Mouse (Mus musculus): ENCODE results near the gene Dock7.

Dock7 gene

DNA sequence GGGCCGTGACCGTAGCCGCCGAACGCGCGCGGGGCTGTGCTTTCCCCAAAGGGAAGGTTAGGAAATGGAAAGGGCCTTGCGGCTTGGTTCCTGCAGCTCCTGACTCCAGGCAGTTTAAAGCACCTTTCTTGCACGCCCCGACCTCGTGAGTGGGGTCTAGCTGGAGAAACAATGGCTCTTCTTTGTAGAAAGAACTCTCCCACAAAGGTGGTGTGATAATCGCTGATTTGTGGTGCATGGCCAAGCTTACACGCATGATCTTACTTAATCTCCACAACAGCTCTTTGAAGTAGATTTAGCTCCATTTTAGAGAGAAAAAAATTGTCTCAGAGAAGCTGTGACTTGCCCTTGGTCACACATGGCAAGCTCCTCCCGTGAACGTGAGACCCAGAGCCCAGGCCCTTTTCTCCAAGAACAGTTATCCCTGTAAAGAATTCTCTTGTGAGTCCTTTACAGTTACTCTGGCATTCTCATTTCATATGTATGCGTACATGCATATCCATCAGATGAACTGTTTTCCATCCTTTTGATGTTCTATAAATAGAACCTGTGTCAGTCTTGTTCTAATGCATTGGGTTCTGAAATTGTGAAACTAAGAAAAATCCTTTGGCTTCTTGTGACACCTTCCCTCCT is 524 bp upstream of the Dock7 start:
- DNase-seq, result no peak

DNA sequence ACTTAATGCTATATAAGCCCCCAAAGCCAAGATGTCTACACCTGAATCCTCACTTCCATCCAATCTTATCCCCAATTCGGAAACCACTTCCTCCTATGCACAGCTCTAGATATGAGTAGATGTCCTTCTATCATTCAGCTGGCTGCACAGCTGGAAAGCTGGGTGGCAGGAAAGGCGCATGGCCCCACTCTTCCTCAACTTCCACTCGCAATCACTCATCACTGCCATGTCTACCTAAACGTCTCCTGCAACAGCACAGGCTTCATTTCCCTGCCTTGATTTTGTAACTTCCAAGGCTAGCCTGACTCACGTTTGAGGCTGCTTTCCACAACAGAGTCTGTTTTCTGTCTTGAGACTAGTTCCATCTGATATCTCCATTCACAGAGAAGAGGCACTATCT is 1.7 kb downstream of the Dock7 start:
- DNase-seq, result no peak

DNA sequence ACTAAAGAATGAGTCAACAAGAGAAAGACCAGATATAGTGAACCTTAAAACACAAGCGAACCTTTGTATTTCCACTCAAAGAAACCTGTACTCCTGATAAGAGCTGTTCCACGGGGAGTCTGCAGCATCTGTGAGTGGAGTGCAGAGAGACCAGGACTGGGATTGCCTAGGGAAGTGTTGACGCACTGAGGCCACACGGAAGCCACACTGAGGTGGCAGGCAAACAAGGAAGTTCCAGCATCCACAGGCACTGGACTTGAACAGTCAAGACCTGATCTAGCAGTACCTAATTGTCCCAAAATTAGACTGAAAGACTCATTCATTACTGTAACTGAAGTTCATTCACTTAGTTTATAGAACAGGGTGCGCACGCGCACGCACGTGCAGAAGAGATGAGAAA is 4.9 kb downstream of the Dock7 start:
- DNase-seq, result no peak

DNA sequence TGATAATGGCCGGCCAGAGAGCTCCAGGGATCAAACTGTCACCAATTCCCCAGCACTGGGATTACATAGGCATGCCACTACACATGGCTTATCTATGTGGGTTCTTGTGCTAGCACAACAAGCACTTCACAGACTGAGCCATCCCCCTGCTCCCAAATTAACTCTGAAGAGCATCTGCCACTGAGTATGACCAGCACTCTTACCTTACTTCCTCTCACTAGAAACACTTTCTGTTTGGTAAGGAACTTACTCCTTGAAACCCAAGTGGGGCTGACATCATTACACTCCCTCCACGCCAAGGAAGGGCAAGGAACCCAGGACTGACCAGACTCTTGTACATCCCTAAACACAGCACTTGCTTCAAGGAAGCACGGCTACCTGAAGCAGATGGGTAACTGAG is 9.0 kb downstream of the Dock7 start:
- DNase-seq, result no peak

DNA sequence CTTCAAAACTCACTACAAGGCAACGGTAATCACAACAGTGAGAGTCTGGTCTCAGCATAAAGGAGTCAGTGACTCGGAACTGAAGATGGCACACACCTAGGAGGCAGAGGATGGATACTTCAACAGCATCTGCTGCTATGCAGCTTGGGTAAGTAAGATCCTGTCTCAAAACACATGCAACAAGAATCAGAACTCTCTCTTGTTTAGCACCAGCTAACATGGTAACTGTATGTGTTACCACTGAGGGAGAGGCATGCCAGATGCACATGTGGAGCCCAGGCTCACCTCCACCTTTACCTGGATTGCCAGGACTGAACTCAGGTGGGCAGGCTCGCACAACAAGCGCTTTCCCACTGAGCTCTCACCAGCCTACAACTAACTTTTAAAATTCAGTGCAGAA is 11.9 kb downstream of the Dock7 start:
- DNase-seq, result no peak

DNA sequence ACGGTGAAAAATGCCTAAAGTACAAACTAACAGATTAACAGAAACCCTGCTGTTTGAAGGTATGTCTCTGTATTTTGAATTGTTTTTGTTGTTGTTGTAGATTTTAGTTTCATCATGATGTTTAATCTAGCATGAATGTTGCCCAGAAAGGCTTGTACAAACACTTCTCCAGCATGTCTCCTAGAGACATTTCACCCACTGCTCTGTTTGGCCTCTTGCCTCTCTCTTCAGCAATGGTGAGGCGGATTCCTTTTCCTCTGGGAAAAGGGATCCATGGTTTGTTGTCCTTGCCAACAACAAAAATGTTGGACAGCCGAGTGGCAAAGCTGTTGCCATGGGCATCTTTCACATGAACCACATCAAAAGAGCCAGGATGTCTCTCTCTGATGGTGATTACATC is 17.9 kb downstream of the Dock7 start:
- no peak for DNase-seq

DNA sequence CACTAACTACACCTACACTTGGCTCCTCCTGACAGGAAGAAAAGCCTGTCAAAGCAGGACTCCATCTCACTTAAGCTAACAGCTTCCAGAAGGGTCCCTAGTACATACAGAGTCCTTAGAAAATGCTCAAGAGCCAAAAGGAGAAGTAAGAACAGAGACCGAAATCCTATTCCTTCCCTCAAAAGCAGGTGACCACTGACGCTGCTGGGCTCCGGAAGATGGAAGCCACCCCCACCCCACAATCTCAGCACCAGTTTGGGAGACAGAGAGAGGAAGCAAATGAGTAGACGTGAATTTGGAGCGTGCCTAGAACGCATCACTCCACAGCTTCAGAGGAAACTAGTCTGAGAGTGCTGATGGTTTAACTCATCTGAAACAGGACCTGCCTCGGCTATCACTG is 20.0 kb downstream of the Dock7 start:
- DNase-seq, result no peak

DNA sequence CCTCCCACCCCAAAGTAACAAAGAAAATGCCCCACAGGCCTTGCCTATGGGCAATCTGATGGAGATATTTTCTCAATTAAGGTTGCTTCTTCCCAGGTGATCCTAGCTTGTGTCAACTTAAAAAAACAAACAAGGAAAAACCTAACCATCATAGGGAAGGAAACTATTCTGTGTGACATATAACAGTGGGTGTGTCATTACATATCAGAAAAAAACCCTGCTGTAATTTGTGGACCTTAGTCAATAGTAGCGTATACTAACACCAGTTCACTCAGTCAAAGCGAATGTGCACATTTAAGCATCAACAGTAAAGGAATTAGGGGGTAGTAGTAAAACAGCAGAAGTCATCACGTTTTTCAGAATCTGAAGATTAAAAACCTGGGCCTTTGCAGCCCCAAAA is 28.9 kb downstream of the Dock7 start:
- no peak for DNase-seq

DNA sequence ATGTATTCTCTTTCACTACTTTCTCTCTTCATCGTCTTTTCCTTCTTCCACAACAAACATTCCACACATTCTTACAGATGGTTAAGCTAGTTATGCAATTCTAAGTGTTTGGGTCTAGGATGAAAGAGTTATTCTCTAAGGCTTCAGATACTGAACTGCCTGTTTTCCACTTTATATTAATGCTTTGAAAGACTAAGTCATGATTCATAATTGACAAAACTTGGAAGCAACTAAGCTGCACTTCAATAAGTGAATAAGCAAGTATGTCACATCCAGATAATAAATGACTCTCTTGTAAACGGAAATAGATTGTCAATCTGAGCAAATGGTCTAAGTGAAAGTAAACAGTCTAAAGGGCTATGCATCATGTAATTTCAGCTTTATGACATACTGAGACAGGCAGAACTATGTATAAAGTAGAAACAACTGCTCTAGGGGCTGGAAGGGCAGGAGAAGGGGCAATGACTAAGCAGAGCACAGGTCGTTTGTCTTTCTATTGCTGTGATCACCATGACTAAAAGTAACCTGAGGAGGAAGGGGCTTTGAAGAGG is 29.5 kb downstream of the Dock7 start:
- DNase-seq, result no peak

DNA sequence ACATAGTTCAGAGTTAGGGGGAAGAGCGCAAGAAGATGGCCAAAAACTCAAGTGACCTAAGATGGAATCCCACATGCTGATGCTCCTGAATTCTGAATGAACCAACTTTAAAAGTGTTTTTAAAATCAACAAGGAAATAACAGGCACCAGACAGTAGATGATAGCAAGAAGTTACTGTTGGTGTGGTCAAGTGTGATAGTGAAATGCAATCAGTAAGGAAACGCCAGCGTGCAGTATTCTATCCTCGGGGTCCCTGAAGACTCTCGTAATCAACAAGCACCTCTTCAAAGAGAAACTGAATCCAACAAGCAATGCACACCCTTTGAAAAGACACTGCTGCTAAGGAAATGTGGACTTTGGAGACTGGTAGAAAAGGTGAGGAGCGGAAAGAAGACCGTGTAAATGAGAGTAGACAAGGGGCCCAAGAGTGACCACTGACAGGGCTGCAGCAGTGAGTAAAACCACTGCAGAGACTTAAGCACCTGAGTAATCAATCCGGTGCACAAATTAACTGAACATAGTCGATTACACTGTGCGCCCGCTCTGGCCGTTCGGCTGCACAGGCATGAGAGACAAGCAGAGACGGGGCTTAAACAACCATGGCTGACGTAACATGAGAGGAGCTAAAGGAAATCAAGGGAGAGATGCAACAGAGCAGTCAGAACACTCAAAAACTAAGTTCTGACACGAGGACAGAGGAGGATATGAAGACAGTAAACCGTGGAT is 32.8 kb downstream of the Dock7 start:
- DNase-seq, result no peak

DNA sequence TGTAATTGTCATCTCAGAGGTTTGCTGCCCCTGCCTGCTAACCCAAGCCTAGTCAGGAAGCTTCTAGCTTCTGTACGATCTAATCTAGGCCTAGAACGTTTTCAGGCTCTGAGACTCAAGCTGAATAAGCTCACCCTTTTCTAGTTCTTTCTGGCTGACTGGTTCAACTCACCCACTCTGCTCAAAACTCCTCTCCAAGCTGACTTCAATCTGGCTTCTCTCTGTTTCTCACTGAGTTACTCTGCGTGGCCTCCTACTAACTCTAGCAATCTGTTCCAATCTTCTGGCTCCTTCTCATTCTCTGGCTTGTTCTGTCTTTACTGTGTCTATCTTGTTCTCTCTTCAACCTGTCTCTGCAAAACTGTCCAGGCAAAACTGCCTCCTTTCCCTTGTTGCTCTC is 36.9 kb downstream of the Dock7 start:
- no peak for DNase-seq

DNA sequence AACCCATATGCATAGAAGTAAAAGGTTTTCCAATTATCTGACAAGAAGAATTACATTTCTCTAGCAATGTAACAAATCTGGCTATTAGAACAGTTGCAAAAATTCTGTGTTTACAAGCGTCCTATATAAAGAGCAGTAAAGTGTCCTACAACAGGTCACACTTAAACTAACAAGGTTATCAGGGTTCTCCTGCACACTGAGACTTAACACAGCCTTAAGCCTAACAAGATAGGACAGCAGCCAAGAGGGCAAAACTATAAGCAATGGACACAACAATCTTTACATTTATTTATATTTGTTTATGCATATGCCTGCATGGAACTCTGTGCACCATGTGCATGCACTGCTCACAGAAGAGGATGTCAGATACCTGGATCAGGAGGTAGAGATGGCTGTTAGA is 39.5 kb downstream of the Dock7 start:
- no peak for DNase-seq

DNA sequence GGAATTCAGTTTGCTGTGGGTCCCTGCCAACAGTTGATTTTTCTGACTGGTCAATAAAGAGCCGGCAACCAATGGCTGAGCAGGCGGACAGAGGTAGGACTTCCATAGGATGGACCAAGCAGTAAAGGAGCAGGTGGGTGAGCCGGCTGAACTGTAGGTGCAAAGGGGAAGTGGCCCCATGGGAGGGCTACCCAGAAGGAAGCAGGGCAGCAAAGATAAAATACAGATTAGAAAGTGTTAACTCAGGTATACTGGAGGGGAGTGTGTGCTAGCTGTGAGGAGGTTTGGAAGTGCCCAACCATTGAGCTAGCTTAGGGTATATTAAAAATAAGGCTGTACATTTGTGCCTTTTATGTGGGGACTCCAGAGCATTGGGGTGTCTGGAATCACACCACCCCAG is 42.7 kb downstream of the Dock7 start:
- no peak for DNase-seq

DNA sequence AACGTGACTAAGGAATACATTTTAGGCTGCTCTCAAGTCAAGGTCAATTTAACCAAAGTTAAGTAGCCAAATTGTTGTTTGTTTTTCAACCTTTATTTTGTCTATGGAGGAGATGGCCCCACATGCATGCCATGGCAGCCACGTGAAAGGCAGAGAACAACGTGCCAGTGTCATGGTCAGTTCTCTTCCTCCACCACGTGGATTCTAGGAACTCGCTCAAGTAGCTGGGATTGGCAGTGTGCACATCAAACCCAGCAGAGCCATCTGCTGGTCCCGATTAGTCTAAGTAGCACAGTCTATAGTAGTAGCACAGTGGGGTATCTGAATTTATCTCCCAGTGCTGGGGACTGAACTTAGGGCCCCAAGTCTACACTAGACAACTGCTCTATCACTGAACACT is 51.9 kb downstream of the Dock7 start:
- DNase-seq, result peak; percentile 16

DNA sequence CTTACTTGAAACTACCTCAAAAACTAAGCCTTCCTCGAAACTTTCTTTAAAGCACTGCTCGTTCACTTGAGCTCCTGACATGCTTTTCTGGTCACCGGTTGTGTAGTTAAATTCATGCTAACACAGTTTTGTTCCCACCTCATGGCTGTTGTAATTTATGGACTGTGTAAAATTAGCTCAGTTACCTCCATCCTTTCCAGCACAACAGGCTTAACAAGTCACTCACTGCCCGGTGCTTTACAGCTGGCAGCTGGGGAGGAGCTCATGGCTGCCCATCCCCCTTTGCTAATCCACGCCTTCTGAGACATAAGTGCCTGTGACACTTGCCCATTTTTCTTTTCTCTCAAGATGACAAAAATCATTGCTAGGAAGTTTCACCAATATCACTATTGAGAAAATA is 56.2 kb downstream of the Dock7 start:
- DNase-seq, result no peak

DNA sequence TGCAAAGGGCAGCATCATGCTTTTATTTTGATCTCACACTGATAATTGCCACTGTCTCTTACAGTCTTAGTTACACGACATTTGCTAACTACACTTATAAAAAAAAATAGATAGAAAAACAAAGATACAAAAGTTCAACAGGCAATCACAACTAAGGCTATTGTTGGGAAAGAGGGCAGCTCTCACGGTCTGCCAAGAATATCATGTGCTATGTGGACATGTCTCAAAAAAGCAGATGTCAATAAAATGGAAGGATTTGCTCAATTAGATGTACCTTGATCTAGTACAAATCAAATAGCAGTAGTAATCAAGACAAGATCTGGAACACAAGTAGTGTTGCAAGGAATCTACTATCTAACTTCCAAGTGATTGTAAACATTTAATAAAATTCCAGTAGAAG is 72.1 kb downstream of the Dock7 start:
- DNase-seq, result no peak

DNA sequence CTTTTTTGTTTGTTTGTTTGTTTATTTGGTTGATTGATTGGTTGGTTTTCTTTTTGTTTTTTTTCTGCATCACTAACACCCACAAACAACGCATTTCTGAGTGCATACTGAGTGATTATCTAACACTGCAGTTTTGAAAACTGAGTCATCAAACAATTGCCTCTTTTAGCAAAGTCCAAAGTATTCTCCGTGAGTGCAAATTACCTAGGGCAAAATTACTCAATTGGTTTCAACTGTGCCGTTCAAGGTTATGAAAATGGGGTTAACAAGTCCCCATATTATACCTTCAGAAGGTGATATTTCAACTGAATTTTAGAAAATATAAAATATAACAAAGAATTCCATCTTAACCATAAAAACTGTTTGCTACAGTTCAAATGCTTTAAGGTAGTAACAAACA is 74.2 kb downstream of the Dock7 start:
- no peak for DNase-seq

DNA sequence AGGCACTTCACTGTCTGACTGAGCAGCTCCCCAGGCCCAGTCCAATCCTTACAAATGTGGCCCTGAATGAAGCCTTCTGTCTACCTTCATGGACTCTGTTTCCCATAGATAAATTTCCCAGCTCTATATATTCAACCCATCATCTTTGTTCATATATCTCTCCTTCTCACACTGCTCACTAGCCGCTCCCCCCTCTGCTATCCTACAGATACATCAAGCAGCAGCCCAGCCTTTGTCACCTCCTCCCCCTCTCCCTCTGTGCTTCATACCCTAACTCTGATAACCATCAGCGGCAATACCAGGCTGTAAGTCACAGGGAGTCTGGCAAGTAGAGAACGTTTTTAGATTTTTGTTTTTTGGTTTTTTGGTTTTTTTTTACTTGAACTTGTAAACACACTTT is 75.9 kb downstream of the Dock7 start:
- DNase-seq, result no peak

DNA sequence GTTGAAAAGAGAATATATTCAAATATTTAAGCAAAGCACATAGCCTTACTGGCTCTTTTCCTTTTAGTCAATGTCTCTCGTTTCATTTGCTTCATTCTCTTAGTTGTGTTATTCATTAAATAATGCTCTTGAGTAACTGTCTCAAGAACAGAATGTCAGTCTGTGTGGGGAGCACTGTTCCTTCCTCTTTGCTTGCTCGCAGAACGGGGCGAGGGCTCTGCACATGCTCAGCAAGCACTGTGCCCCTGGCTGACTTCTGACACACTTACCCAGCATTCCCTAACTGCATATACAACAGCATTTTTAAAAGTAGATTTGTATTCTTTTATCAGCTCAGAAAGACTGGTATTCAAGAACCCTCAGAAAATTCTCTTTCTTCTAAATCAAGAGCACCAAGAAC is 87.8 kb downstream of the Dock7 start:
- peak; percentile 39 for DNase-seq

DNA sequence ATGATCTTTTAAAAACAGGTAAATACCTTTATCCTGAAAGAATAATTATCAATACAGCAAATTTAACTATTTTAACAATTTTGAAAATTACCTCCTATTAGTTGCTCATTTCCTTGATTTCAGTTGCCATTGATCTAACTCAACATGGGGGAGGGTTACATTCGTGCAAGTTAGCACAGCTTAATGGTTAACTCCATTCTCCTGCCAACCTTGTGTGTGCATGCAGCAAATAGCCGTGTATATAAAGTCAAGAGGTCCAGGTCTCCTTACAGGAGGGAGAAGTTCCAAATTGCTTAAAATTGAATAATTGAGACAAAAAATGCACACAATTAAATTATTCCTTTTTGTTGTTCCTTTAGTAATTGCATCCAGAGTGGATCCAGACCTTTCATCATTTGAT is 90.0 kb downstream of the Dock7 start, which contains the start of gene Angptl3:
Gene Angptl3, plus strand, starts transcription at position 269 of the 400 bp plus-strand sequence.
- DNase-seq, result peak; percentile 38

DNA sequence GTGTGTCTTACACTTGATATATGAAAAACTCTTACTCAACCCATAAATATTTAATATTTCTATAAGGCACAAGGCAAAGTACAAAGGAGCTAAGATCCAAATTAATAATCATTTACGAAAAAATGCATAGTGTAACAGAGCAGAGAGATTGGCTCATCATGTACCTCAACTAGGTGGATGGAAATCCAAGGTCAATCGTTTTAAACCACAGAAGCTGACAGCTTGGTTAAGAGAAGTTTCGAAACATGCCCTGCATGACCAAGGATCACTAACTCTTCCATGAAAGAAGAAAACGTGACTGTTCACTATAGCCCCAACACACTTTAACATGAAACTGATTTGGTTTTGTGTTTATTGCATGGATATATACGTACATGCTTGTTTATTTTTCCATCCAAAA is 92.3 kb downstream of the Dock7 start:
- no peak for DNase-seq

DNA sequence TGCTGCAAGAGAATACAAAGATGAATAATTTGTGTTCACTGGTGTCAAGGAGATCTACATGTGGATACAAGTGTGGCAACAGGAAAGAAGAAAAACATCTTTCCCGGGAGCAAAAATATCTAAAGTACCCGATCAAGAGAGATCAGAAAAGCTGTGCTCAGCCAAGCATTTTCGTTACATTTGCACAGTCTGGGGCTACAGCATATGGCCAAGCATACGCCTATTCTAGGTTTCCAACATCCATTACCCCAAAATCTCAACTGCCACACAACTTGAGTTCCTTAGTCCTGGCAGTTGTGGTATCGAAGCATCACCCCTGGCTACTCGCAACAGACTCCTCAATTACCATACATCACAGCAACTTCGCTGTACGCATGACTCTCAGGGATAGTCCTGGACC is 98.5 kb downstream of the Dock7 start:
- no peak for DNase-seq

DNA sequence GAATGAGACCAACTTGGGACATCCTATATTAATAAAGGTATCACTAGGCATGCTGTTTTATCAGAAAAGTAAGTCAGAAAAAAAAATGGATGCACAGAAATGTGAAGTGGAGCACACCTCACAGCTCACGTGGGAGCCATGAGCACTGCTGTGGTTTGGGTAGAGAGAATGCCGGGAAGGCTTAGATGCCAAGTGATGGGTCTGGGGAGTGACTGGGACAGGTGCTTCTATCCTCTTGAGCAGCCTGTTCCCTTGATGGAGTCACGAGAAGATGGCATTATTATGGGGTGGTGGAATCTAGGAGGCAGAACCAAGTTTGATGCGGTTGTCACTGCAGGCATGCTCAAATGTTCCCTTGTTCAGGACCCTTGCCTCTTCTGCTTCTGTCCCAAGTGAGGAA is 109.7 kb downstream of the Dock7 start:
- no peak for DNase-seq

DNA sequence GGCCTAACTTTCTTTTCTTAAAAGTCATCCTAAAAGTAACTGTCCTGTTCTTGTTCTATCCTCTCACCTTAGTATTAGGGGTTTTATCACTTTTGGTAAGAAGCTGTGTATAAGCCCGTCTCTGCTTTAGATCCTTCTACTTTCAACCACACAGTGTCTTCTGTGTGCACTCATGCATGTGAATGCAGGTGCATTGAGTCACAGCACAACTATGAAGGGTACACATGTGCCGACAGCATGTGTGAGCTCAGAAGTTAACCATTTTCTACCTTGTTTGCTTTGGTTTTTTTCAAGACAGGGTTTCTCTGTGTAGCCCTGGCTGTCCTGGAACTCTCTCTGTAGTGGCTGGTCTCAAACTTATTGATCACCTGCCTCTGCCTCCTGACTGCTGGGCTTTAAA is 114.4 kb downstream of the Dock7 start:
- DNase-seq, result no peak

DNA sequence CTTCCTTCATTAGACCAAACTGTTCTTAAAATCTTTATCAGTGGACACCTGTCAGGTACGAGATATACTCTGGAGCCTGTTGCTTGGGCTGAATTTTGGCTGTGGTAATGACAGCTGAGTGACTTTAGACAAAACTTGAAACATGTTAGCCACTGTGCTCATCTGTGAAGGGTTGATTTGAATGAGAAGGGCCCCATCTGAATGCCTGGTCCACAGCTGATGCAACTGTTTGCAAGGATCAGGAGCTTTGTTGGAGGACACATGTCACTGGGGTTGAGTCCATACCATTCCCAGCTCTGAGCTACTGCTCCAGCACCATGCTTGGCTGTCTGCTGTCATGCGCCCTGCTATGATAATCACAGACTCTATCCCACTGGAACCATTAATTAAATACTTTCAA is 115.1 kb downstream of the Dock7 start:
- DNase-seq, result no peak

Measured in kidney, adult 18-20 months (tissue).